Mouse (Mus musculus): ENCODE results near the gene Dnajc30. TPM values are rescaled to one million over a fixed set of nuclear protein-coding genes. Genes with fewer than 3 reads are reported as not detected.
A peak's percentile ranks its signal among the peaks of the same experiment; 100 is the strongest.

Gene Dnajc30
- polyA plus RNA-seq, 1 experiment from 2014 or later = 18.1 TPM

DNA sequence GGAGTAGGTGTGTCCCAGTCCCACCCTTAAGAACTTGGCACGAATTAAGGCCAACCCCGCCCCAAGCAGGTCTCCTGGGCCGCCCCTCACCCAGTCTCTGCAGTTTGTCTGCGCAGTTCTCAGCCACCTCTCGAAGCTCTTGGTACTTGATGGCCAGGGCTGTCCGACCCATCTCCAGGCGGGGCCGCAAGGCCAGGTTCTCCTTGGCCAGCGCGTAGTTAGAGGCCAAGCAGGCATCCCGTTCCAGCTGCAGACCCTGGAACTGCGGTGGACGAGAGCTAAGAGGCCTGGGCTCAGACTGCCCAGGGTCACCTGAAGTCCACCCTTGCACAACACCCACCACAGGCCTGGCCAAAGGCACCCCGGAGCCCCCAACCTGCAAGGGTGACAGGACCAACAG is 12.4 kb downstream of the Dnajc30 start:
- Histone ChIP-seq H3K27ac (no peak overlapping the region), H3K4me3 (ENCODE audit: inconsistent target) (no peak overlapping the region), H3K79me2 (ENCODE audit: inconsistent target) (no peaks in the 10 kb centered on the region), H3K36me3 (ENCODE audit: inconsistent target) (no peaks in the 10 kb centered on the region)
- 95% methylated on average over 14 of the region's 14 CpGs for WGBS (ENCODE audit: missing documents)

DNA sequence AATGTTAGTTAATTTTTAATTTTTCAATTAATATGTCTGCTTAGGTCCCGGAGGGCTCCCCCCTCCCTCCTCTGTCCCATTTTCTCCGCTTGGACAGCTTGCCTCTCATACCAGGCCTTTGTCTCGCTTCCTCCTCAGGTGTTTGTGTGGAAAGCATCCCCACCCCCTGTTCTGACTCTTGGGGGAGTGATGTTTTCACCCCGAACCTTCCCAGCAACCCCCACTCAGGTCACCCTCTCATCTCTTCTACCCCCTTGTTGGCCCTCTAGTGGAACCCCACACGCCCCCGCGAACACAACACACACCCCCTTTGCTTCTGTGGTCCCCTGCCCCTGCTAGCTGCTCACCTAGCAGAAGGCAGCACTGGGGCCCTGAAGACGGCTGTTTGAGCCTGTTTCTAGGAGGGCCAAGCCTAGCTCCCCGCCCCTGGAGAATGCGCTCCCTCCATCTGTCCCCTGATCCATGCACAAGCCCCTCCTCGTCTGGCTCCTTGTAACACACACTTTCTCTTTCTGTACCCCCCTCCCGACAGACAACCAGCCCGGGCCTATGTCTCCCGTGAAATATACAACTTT is 13.0 kb downstream of the Dnajc30 start:
- no peaks in the 10 kb centered on the region for H3K36me3 ChIP-seq (ENCODE audit: inconsistent target)
- 67% methylated on average over 11 of the region's 14 CpGs for WGBS (ENCODE audit: missing documents)
- H3K79me2 ChIP-seq (ENCODE audit: inconsistent target) = no peaks in the 10 kb centered on the region
- no peak overlapping the region for H3K27ac ChIP-seq
- no peak overlapping the region for H3K4me3 ChIP-seq (ENCODE audit: inconsistent target)

DNA sequence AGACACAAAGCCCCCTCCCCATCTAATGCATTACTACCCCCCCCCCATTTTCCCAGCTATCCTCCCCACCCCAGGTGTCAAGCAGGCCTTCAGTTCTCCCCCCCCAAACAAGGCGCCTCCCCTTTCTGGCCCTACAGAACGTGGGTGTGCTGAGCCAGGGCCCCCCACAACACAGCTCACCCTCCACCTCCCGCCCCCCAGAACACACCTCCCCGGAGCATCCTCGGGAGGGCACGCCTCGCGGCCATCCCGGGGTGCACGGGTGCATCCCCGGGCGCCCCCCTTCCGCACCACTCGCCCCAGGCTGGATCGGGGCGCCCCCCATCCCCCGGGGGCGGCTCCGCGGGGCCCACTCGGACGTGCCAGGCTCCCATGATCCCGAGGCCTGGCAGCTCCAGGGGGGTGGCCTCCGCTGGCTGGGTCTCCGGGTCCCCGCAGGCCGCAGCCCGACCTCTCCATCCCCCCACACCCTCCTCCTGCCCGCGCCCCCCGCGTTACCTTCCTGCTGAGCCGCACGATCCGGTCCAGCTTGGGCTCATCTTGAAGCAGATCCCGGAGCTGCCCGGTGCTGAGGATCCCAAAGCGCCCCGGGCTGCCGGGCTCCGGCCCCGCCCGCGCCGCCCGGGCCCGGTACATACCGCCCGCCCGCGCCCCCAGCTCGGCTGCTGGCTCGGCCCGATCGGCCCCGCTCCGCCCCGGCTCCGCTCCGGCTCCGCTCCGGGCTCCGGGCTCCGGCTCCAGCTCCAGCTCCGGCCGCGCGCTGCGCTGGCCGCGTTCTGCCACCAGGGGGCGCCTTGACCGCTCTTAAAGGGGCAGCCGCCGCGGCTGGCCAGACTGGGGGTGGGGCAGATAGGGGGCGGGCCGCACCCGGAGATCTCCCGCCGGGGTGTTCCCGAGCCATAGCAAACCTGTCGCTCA is 13.8 kb downstream of the Dnajc30 start, which contains the start of gene Vps37d:
Vps37d (minus strand) TSS at position 703 of the 918 bp plus-strand sequence.
- 1% methylated on average over 69 of the region's 83 CpGs for WGBS (ENCODE audit: missing documents)
- Histone ChIP-seq H3K27ac (no peak within 1 kb of the TSS), H3K79me2 (ENCODE audit: inconsistent target) (no peaks in the 10 kb centered on the region), H3K4me3 (ENCODE audit: inconsistent target) (peak within 1 kb of the TSS; percentile 8; the same call in 1 of the 2 replicates), H3K36me3 (ENCODE audit: inconsistent target) (no peaks in the 10 kb centered on the region)

DNA sequence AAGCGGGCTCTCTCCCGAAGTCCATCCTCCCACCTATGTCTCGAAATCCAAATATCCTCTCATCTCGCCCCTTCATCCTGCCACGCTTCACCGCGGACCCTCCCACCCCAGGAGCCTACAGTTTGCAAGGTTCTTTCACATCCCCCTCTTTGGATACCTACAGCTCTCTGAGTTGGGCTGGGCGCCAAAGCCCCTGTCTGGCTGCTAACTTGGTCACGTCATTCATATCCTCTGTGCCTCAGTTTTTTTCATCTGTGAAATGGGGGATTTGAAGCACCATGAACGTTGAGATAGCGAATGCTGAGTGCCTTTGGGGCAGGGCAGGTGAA is 14.4 kb downstream of the Dnajc30 start:
- no peak overlapping the region for H3K27ac ChIP-seq
- no peaks in the 10 kb centered on the region for H3K79me2 ChIP-seq (ENCODE audit: inconsistent target)
- H3K4me3 ChIP-seq (ENCODE audit: inconsistent target) = peak overlapping the region; percentile 8; the same call in 1 of the 2 replicates
- WGBS (ENCODE audit: missing documents) = 4% methylated on average over 11 of the region's 11 CpGs
- H3K36me3 ChIP-seq (ENCODE audit: inconsistent target) = no peaks in the 10 kb centered on the region

DNA sequence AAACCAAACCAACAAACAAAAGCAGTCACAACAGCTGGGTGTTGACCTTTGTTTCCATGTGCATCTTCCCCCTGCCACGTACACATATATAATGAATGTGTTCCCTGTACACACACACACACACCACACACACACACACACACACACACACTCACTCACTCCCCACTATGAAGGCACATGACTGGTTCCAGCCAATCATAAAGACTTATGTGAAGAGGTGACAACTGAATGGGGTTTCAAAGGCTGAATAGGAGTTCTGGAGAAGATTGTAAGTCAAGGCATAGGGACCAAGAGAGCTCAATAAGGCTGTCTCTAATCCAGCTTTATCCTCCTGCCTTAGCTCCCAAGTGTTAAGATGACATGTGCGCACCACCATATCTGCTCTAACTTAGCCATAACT is 15.6 kb downstream of the Dnajc30 start:
- no peaks in the 10 kb centered on the region for H3K79me2 ChIP-seq (ENCODE audit: inconsistent target)
- no peak overlapping the region for H3K4me3 ChIP-seq (ENCODE audit: inconsistent target)
- 89% methylated on average over 2 of the region's 2 CpGs for WGBS (ENCODE audit: missing documents)
- H3K36me3 ChIP-seq (ENCODE audit: inconsistent target) = no peaks in the 10 kb centered on the region
- no peak overlapping the region for H3K27ac ChIP-seq

DNA sequence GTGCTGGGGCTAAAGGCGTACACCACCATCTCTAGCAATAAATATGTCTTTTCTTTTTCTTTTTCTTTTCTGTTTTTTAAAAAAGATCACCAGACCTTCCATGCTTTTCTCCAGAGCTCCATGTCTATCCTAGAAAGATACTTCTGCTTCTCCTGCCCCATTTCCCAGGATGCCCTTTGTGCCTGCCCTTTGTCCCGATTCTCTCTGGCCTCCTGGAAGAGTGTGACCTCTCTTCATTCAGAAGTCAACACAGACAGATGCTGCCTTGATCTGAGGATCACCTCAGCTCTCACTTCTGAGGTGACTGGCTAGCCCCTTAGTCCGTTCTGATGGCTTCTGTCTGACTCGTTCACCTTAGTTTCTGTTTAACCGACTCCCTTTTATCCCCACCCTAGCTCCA is 16.5 kb downstream of the Dnajc30 start:
- Histone ChIP-seq H3K79me2 (ENCODE audit: inconsistent target) (no peaks in the 10 kb centered on the region), H3K4me3 (ENCODE audit: inconsistent target) (no peak overlapping the region)
- whole genome bisulfite sequencing (ENCODE audit: missing documents) = 95% methylated on average over 5 of the region's 5 CpGs

DNA sequence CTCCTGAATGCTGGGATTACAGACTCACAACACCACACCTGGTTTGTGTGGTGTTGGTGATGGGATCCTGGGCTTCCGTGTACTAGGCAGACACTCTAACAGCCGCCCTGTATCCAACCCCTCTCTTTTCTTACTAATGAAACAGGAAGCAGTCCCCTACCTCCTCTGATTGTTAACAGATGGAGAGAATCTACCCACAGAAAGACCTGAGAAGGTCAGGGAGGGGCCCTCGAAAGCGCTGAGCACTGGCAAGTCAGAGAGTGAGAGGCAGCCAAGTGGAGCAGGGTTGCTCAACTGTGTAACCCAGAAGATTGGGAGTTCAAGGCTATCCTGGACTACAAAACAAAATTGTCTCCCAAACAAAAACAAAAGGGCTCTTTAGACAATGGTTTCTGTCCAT is 22.9 kb downstream of the Dnajc30 start:
- no peaks in the 10 kb centered on the region for H3K36me3 ChIP-seq (ENCODE audit: inconsistent target)
- WGBS (ENCODE audit: missing documents) = 51% methylated on average over 4 of the region's 4 CpGs
- no peak overlapping the region for H3K27ac ChIP-seq
- no peak overlapping the region for H3K4me3 ChIP-seq (ENCODE audit: inconsistent target)
- no peaks in the 10 kb centered on the region for H3K79me2 ChIP-seq (ENCODE audit: inconsistent target)

More for the DNA sequence above, 16.5 kb downstream of the Dnajc30 start:
- H3K27ac ChIP-seq = no peak overlapping the region
- H3K36me3 ChIP-seq (ENCODE audit: inconsistent target) = no peaks in the 10 kb centered on the region

DNA sequence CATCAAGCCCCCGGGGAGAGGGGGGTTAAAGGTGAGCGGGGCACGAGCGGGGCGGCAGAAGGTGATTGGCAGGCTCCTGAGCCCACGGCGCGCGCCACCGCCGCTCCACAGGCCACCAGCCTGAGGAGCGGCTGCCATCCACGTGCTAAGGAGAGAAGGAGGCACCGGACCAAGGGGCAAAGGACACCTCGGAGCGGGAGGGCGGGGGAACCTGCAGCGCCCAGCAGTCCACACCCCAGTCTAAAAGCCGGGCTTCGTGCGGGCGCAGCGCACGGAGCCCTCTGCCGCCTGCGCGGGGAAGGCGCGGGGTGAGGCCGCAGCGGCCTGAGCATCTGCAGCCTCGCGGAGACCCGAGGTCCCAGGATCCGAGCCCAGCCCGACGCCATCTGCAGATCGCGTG is 25.7 kb downstream of the Dnajc30 start, which contains the start of gene Mlxipl:
Mlxipl (plus strand) TSS at position 238 of the 400 bp plus-strand sequence.
- 7% methylated on average over 39 of the region's 39 CpGs for WGBS (ENCODE audit: missing documents)
- H3K4me3 ChIP-seq (ENCODE audit: inconsistent target) = no peak within 1 kb of the TSS

DNA sequence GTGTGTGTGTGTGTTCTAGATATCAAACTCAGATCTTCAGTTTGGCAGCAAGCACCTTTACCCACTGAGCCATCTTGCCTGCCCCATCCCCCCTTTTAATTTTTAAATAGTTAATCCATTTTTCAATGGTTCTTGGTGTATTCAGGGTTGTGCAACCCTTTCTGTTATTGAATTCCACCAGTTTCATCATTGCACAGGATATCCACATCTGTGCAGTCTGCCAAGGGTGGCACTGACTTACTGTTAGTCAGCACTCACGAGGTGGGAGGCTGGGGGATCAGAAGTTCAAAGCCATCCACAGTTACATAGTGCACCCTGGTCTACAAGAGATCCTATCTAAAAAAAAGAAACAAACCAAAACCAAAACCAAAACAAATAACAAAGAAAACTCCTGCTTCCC is 37.0 kb downstream of the Dnajc30 start:
- WGBS (ENCODE audit: missing documents) = 21% methylated on average over 1 of the region's 1 CpGs
- no peak overlapping the region for H3K4me3 ChIP-seq (ENCODE audit: inconsistent target)
- H3K36me3 ChIP-seq (ENCODE audit: inconsistent target) = no peaks in the 10 kb centered on the region
- no peaks in the 10 kb centered on the region for H3K79me2 ChIP-seq (ENCODE audit: inconsistent target)
- H3K27ac ChIP-seq = no peak overlapping the region

More for the DNA sequence above, 25.7 kb downstream of the Dnajc30 start, which contains the start of gene Mlxipl:
- no peaks in the 10 kb centered on the region for H3K36me3 ChIP-seq (ENCODE audit: inconsistent target)
- H3K27ac ChIP-seq = no peak within 1 kb of the TSS
- no peaks in the 10 kb centered on the region for H3K79me2 ChIP-seq (ENCODE audit: inconsistent target)

DNA sequence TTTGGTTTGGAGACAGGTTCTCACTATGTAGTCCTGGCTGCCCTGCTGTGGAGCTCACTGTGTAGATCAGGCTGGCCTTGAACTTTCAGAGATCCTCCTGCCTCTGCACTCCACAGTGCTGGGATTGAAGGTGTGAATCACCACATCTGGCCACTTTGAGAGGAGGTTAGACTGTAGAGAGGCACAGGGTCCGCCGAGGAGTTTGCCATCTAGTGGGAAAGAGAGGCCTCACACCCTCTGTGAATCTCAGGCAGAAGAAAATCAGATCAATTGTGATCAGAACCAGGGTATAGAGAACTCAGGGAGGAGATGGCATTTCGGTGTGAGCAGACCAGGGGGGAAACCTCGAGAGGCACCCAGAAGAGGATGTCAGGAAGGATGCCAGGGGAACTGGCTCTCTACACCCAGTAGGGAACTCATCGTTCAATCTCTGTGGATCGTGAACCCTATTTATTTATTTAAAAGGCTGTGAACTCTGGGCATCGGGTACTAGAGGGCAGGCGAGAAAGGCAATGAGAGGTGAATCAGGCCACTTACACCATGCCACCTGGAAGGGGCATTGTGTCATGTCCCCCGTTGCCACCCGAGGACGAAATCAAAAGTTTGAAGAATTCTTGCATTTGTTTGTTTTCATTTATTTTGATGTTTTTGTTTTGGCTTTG is 40.1 kb downstream of the Dnajc30 start:
- H3K36me3 ChIP-seq (ENCODE audit: inconsistent target) = no peaks in the 10 kb centered on the region
- H3K79me2 ChIP-seq (ENCODE audit: inconsistent target) = no peaks in the 10 kb centered on the region
- H3K4me3 ChIP-seq (ENCODE audit: inconsistent target) = no peak overlapping the region
- no peak overlapping the region for H3K27ac ChIP-seq
- WGBS (ENCODE audit: missing documents) = 63% methylated on average over 11 of the region's 11 CpGs

DNA sequence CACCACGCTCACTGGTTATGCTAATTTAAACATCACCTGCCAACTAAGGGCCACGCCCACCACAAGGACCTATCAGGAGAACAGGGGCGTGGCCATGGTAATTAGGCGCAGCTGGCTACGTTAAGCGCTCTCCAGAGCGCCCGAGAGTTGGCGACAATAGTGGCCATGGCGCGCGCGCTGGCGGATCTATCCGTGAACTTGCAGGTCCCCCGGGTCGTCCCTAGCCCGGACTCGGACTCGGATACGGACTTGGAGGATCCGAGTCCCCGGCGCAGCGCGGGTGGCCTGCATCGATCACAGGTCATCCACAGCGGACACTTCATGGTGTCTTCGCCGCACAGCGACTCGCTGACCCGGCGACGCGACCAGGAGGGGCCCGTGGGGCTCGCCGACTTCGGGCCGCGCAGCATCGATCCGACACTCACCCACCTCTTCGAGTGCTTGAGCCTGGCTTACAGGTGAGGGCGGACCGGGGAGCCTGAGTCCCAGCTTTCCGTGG is 42.8 kb downstream of the Dnajc30 start:
- H3K79me2 ChIP-seq (ENCODE audit: inconsistent target) = no peaks in the 10 kb centered on the region
- WGBS (ENCODE audit: missing documents) = 2% methylated on average over 48 of the region's 48 CpGs
- H3K27ac ChIP-seq = no peak overlapping the region
- H3K4me3 ChIP-seq (ENCODE audit: inconsistent target) = no peak overlapping the region
- H3K36me3 ChIP-seq (ENCODE audit: inconsistent target) = no peaks in the 10 kb centered on the region

DNA sequence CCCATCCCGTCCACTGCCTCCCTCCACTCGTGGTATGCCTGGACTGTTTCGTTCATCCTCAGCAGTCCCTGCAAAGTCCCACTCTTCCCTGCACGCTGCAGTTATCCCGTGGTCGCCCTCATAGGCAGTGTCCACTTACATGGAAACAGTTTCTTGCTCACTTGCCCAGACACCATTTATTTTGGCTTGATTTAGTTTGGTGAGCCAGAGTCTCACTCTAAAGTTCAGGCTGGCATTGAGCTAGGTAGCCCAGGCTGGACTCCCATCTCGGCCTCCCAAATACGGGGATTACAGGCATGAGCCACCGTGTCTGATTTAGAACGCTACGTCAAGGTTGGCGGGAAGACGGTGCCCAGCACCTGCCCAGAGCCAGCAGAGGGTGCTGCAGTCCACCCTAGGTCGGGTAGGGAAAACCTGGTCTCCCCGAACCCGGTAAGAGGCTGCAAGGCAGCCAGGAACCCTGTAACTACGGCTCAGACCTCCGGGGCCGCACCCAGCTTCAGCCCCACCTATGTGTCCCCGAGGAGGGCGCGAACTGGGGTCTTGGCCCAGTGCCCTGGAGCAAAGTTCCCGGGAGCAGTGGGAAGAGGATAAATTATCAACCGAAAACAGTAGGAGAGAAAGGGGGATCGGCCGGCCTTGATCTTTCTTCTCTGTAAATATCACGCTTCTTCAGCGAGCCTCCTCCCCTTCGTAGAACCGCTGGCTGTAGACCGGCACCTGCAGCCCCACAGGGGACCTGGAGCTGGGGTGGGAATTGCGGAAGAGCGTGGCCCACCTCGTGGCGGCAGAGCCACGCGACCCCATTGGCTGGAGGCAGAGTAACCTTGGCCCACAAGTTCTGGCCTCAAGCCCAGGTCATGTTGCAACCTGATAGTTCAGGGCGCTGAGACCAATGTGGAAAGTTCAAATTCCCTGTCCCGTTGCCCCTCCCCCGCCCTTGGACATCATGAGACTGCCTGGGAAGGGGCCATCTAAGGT is 43.8 kb downstream of the Dnajc30 start:
- WGBS (ENCODE audit: missing documents) = 10% methylated on average over 40 of the region's 40 CpGs

DNA sequence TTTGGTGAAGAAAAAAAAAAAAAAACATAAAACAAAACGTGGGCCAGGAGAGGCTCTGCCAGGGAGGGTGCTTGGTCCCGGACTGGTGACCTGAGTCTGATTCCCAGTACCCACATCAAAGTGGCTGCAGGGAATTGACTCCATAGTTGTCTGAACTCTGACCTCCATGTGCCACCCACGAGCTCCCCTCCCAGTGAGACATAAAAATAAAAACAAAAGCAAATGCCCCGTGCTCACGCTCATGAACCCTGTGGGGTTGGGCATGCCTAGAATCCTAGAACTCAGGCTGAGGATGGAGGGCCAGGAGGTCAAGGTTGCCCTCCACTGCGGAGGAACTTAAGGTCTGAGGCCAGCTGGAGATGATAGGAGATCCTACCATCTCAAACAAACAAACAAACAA is 45.0 kb downstream of the Dnajc30 start:
- Histone ChIP-seq H3K79me2 (ENCODE audit: inconsistent target) (no peaks in the 10 kb centered on the region), H3K36me3 (ENCODE audit: inconsistent target) (no peaks in the 10 kb centered on the region), H3K4me3 (ENCODE audit: inconsistent target) (no peak overlapping the region), H3K27ac (no peak overlapping the region)
- 81% methylated on average over 5 of the region's 6 CpGs for WGBS (ENCODE audit: missing documents)

More for the DNA sequence above, 43.8 kb downstream of the Dnajc30 start:
- Histone ChIP-seq H3K27ac (no peak overlapping the region), H3K4me3 (ENCODE audit: inconsistent target) (no peak overlapping the region), H3K36me3 (ENCODE audit: inconsistent target) (no peaks in the 10 kb centered on the region), H3K79me2 (ENCODE audit: inconsistent target) (no peaks in the 10 kb centered on the region)

DNA sequence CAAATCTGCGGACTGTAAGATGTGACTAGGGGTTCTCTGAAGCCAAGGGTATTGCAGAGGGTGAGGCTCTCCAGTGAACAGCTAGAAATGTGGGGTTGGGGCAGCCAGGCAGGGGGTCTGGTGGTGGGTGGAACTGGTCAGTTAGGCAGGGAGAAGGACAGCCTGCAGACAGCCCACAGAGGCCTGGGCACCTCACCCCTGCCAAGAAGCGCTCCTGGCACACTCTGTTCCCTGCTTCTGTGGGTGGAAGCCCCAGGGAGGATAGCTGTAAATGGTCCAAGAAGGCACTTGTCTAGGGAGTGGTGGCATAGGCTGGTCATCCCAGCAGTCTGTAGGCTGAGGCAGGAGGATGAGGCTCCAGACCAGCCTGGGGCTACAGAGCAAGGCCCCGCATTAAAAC is 45.4 kb downstream of the Dnajc30 start:
- H3K4me3 ChIP-seq (ENCODE audit: inconsistent target) = no peak overlapping the region
- H3K36me3 ChIP-seq (ENCODE audit: inconsistent target) = no peaks in the 10 kb centered on the region
- 84% methylated on average over 3 of the region's 3 CpGs for WGBS (ENCODE audit: missing documents)
- H3K27ac ChIP-seq = no peak overlapping the region
- H3K79me2 ChIP-seq (ENCODE audit: inconsistent target) = no peaks in the 10 kb centered on the region
